Mouse (Mus musculus): ENCODE results near the gene Prdm16. TPM values are rescaled to one million over a fixed set of nuclear protein-coding genes. Genes with fewer than 3 reads are reported as not detected.

Prdm16 gene
- polyA plus RNA-seq, 1 experiment from 2014 or later: 87.1 TPM

DNA sequence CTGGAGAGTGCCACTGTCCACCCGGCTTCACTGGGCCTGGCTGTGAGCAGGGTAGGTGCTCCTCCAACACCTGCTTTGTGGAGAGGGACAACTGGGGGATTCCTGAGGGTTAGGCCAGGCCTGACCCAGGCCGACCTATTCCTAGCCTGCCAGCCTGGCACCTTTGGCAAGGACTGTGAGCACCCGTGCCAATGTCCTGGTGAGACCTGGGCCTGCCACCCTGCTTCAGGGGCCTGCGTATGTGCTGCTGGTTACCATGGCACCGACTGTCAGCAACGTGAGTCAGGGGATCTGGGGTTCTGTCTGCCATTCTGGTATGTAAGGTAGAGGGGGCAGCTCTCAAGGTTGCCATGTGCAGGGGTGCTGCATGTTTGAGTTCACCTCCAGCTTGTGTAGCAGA is 369.2 kb downstream of the Prdm16 start:
- Histone ChIP-seq H3K4me3 (ENCODE audit: low read depth, low read length) (no peak overlapping the region), H3K36me3 (ENCODE audit: control insufficient read depth, insufficient read depth, low read length) (peaks cover 7% of the 10 kb centered on the region; the same call in 1 of the 2 replicates), H3K9ac (ENCODE audit: low read length) (no peak overlapping the region), H3K27ac (replicated peaks; ENCODE audit: low read depth, low read length) (no peak overlapping the region), H3K9me3 (ENCODE audit: control insufficient read depth, low read length) (peaks cover 2% of the 10 kb centered on the region; the same call in 1 of the 2 replicates), H3K4me1 (ENCODE audit: control insufficient read depth, insufficient read depth, low read length) (no peaks in the 10 kb centered on the region), H3K4me2 (ENCODE audit: low read depth, severe bottlenecking) (no peak overlapping the region), H3K27me3 (ENCODE audit: control insufficient read depth, insufficient read depth, low read length) (no peaks in the 10 kb centered on the region)
- 79% methylated on average over 6 of the region's 6 CpGs for WGBS
- no peak for DNase-seq (ENCODE audit: low spot score)
- ATAC-seq (ENCODE audit: insufficient number of reproducible peaks, low FRiP score, low TSS enrichment, low read depth): no peak

Other genes starting within 250 kb of the Prdm16 start
- gene Actrt2, start 31.0 kb upstream of the Prdm16 start, polyA plus RNA-seq (2014; fragmentation: Nextera tagmentation; extraction: Ambion mirVana): not detected in 2 replicates
- gene Ttc34, start 200.6 kb upstream of the Prdm16 start, polyA plus RNA-seq (2014; fragmentation: Nextera tagmentation; extraction: Ambion mirVana): 0.10 and 0.32 TPM in 2 replicates
- not detected in 2 replicates for gene Mmel1, start 232.7 kb upstream of the Prdm16 start, polyA plus RNA-seq (2014; fragmentation: Nextera tagmentation; extraction: Ambion mirVana)

All from limb, embryonic 11.5 days (tissue).